ENCODE assay signal across 12 mouse cellular contexts in genomic region chr1:54888449-54888848, GRCm38 (mm10). TPM values are rescaled to one million over a fixed set of nuclear protein-coding genes. Genes with fewer than 3 reads are reported as not detected.
DNase-seq lines count a peak whose midpoint lies in the region; ATAC-seq and TF ChIP-seq lines count a peak whose summit lies in the region.
"Had no signal": no experiment of that assay in that cellular context is flagged by ENCODE, and none has a peak within 500 bp of the region (broad histone marks: within the 10 kb centered on the region; RNA-seq: fewer than 3 reads in every experiment).

No protein-coding gene starts in this region.

- H3K9me3 ChIP-seq in heart, embryonic 13.5 days, result no peaks in the 10 kb centered on the region
- H3K9me3 ChIP-seq in stomach, embryonic 16.5 days (replicated peaks; ENCODE audit: control insufficient read depth, low read length), result no peaks in the 10 kb centered on the region
- H3K9me3 ChIP-seq: forebrain, embryonic 15.5 days had no signal

- H3K4me2 ChIP-seq in heart, embryonic 13.5 days, result no peak overlapping the region
- H3K4me2 ChIP-seq in stomach, embryonic 16.5 days (ENCODE audit: low read depth, low read length), result no peak overlapping the region
- H3K4me2 ChIP-seq: forebrain, embryonic 15.5 days had no signal

- TF ChIP-seq CTCF in spleen, adult 2 months (IDR thresholded peaks at IDR 0.05; ENCODE audit: extremely low read depth, insufficient read depth, insufficient read length, insufficient replicate concordance), result no peak

- no peaks in the 10 kb centered on the region for H3K36me3 ChIP-seq in heart, embryonic 13.5 days
- no peaks in the 10 kb centered on the region for H3K36me3 ChIP-seq in spleen, adult 2 months (ENCODE audit: control insufficient read depth, insufficient read depth, low read length)
- no peaks in the 10 kb centered on the region for H3K36me3 ChIP-seq in stomach, embryonic 16.5 days (ENCODE audit: control insufficient read depth, insufficient read depth, low read length)
- H3K36me3 ChIP-seq: forebrain, embryonic 15.5 days had no signal

- peak overlapping the region; percentile 24; the same call in 1 of the 2 replicates for H3K27ac ChIP-seq in heart, embryonic 13.5 days (replicated peaks)
- H3K27ac ChIP-seq in spleen, adult 2 months (ENCODE audit: insufficient read depth, low read length), result peak overlapping the region; percentile 15
- peak overlapping the region; percentile 54; the same call in 1 of the 2 replicates for H3K27ac ChIP-seq in stomach, embryonic 16.5 days (ENCODE audit: low read length)
- H3K27ac ChIP-seq: forebrain, embryonic 15.5 days had no signal

- TF ChIP-seq POLR2A in spleen, adult 2 months (IDR thresholded peaks at IDR 0.05; ENCODE audit: low read depth, low read length), result no peak

- H3K4me3 ChIP-seq in heart, embryonic 13.5 days, result no peak overlapping the region
- no peak overlapping the region for H3K4me3 ChIP-seq in spleen, adult 2 months (ENCODE audit: extremely low read depth, insufficient read depth, insufficient read length)
- H3K4me3 ChIP-seq in stomach, embryonic 16.5 days (replicated peaks; ENCODE audit: low read length), result no peak overlapping the region
- H3K4me3 ChIP-seq: forebrain, embryonic 15.5 days had no signal

- H3K4me1 ChIP-seq in heart, embryonic 13.5 days, result peaks cover 18% of the 10 kb centered on the region
- peaks cover 11% of the 10 kb centered on the region; the same call in 1 of the 2 replicates for H3K4me1 ChIP-seq in spleen, adult 2 months (ENCODE audit: control insufficient read depth, insufficient read depth, insufficient read length)
- peaks cover 10% of the 10 kb centered on the region for H3K4me1 ChIP-seq in stomach, embryonic 16.5 days (ENCODE audit: control insufficient read depth, insufficient read depth, low read length)
- H3K4me1 ChIP-seq: forebrain, embryonic 15.5 days had no signal

- DNase-seq in heart, adult 8-10 months (ENCODE audit: low spot score), result no peak
- peak in 1 of 2 experiments; percentile 43 for DNase-seq in spleen, adult 2 months (ENCODE audit: low read depth in 1 of 2, low spot score in 2 of 2)
- no peak for DNase-seq in spleen, adult 18-20 months
- DNase-seq in right cerebral cortex, postnatal 14 days, result no peak
- DNase-seq: adrenal gland, adult 2 months; cerebellum, postnatal 36 days; kidney, adult 18-20 months had no signal

- no peak overlapping the region for H3K9ac ChIP-seq in heart, embryonic 13.5 days
- no peak overlapping the region for H3K9ac ChIP-seq in stomach, embryonic 16.5 days (ENCODE audit: low read length)
- H3K9ac ChIP-seq: forebrain, embryonic 15.5 days had no signal

- no peaks in the 10 kb centered on the region for H3K27me3 ChIP-seq in heart, embryonic 13.5 days (replicated peaks)
- H3K27me3 ChIP-seq in spleen, adult 2 months (ENCODE audit: control insufficient read depth, insufficient read depth, low read length), result no peaks in the 10 kb centered on the region
- no peaks in the 10 kb centered on the region for H3K27me3 ChIP-seq in stomach, embryonic 16.5 days (ENCODE audit: control insufficient read depth, insufficient read depth, low read length)
- H3K27me3 ChIP-seq: forebrain, embryonic 15.5 days had no signal

- ATAC-seq in heart, embryonic 13.5 days (ENCODE audit: extremely low read depth, insufficient number of reproducible peaks, low FRiP score, low TSS enrichment), result no peak
- peak; percentile 61 for ATAC-seq in inflammation-experienced regulatory T-cells, adult 6 months
- no peak for ATAC-seq in stomach, embryonic 16.5 days (ENCODE audit: insufficient read depth, low FRiP score)
- no peak for ATAC-seq in cerebellum, adult (ENCODE audit: insufficient number of reproducible peaks, low FRiP score, low TSS enrichment)
- ATAC-seq: forebrain, embryonic 15.5 days had no signal

- WGBS in heart, embryonic 13.5 days, result 32% methylated on average over 5 of the region's 5 CpGs
- WGBS in spleen, adult 2 months, result 14% methylated on average over 5 of the region's 5 CpGs
- 48% methylated on average over 5 of the region's 5 CpGs for WGBS in stomach, embryonic 16.5 days

RNA-seq across cellular contexts. Expression of gene Ankrd44, which starts 37.7 kb away (rescaled TPM):
- 5.9 and 6.3 TPM in 2 replicates for polyA plus RNA-seq in heart, embryonic 13.5 days (2015; fragmentation: Nextera tagmentation; extraction: Ambion mirVana)
- 10 to 100 TPM in 1 of 4 experiments, 1 to 10 TPM in 3; 6.9 to 13.4 (median 8.3) TPM for total RNA-seq in heart, adult 8-10 months (2022)
- polyA plus RNA-seq in spleen, adult 2 months (2012; rRNA removed), result 43.1 and 46.2 TPM in 2 replicates
- polyA plus RNA-seq in inflammation-experienced regulatory T-cells, adult 6 months (2017; shearing (Covaris generic)), result 100 to 1,000 TPM; 141 to 193 (median 187) TPM
- polyA plus RNA-seq in stomach, embryonic 16.5 days (2015; fragmentation: Nextera tagmentation; extraction: Ambion mirVana), result 13.8 and 14.5 TPM in 2 replicates
